Mouse (Mus musculus): ENCODE measurements around the gene Armc2. TPM values are rescaled to one million over a fixed set of nuclear protein-coding genes. Genes with fewer than 3 reads are reported as not detected.

Gene Armc2
- total RNA-seq, 1 experiment: 1.0 TPM

GRCm38 (mm10) chr10:41997691-41998178, 20.5 kb downstream of the Armc2 start:
- no peak overlapping the region for H3K4me3 ChIP-seq (ENCODE audit: insufficient read depth in 1 of 2, low read depth in 1 of 2, low read length in 2 of 2, poor library complexity in 1 of 2, severe bottlenecking in 1 of 2)
- H3K9me3 ChIP-seq (ENCODE audit: control insufficient read depth, insufficient read depth, low read depth, low read length): no peaks in the 10 kb centered on the region
- peaks cover 3 to 14% of the 10 kb centered on the region in 2 experiments; a peak in 3 of 4 replicates for H3K4me1 ChIP-seq (ENCODE audit: control insufficient read depth in 2 of 2, insufficient read depth in 2 of 2, low read length in 2 of 2, poor library complexity in 1 of 2)
- in situ Hi-C loops (cut with MboI; ENCODE audit: low sequenced_read_pairs in 2 of 2, unreplicated experiment in 2 of 2): no loop called here
- H3K36me3 ChIP-seq (ENCODE audit: control insufficient read depth, insufficient read depth, low read length, poor library complexity, severe bottlenecking): no peaks in the 10 kb centered on the region
- H3K27ac ChIP-seq (ENCODE audit: insufficient read depth, low read depth, low read length, poor library complexity, severe bottlenecking): no peak overlapping the region
- TF ChIP-seq ZC3H11A (IDR thresholded peaks at IDR 0.05; ENCODE audit: borderline replicate concordance, low read depth, low read length) (no peak), HCFC1 (IDR thresholded peaks at IDR 0.05; ENCODE audit: borderline replicate concordance, insufficient read depth, low read length) (no peak), CHD2 (IDR thresholded peaks at IDR 0.05; ENCODE audit: low read depth, low read length) (no peak), MAFK (IDR thresholded peaks at IDR 0.05; ENCODE audit: insufficient read depth, low read depth, low read length) (no peak), ZNF384 (IDR thresholded peaks at IDR 0.05; ENCODE audit: low read depth, low read length) (no peak)
- DNase-seq (ENCODE audit: low read depth, low spot score): peak; percentile 79
- H3K9ac ChIP-seq (ENCODE audit: insufficient read depth, low read depth, low read length, poor library complexity, severe bottlenecking): no peak overlapping the region

GRCm38 (mm10) chr10:41996157-41996556, 22.1 kb downstream of the Armc2 start:
- H3K27ac ChIP-seq (ENCODE audit: insufficient read depth, low read depth, low read length, poor library complexity, severe bottlenecking): no peak overlapping the region
- H3K4me3 ChIP-seq (ENCODE audit: insufficient read depth in 1 of 2, low read depth in 1 of 2, low read length in 2 of 2, poor library complexity in 1 of 2, severe bottlenecking in 1 of 2): no peak overlapping the region
- H3K9ac ChIP-seq (ENCODE audit: insufficient read depth, low read depth, low read length, poor library complexity, severe bottlenecking): no peak overlapping the region
- H3K4me1 ChIP-seq (ENCODE audit: control insufficient read depth in 2 of 2, insufficient read depth in 2 of 2, low read length in 2 of 2, poor library complexity in 1 of 2): peaks cover 3 to 18% of the 10 kb centered on the region in 2 experiments; a peak in 3 of 4 replicates
- TF ChIP-seq CHD2 (IDR thresholded peaks at IDR 0.05; ENCODE audit: low read depth, low read length) (no peak), ZC3H11A (IDR thresholded peaks at IDR 0.05; ENCODE audit: borderline replicate concordance, low read depth, low read length) (no peak), MAFK (IDR thresholded peaks at IDR 0.05; ENCODE audit: insufficient read depth, low read depth, low read length) (no peak), HCFC1 (IDR thresholded peaks at IDR 0.05; ENCODE audit: borderline replicate concordance, insufficient read depth, low read length) (no peak), ZNF384 (IDR thresholded peaks at IDR 0.05; ENCODE audit: low read depth, low read length) (no peak)
- H3K36me3 ChIP-seq (ENCODE audit: control insufficient read depth, insufficient read depth, low read length, poor library complexity, severe bottlenecking): no peaks in the 10 kb centered on the region
- DNase-seq (ENCODE audit: low read depth, low spot score): no peak
- H3K9me3 ChIP-seq (ENCODE audit: control insufficient read depth, insufficient read depth, low read depth, low read length): no peaks in the 10 kb centered on the region
- in situ Hi-C loops (cut with MboI; ENCODE audit: low sequenced_read_pairs in 2 of 2, unreplicated experiment in 2 of 2): no loop called here

DNA sequence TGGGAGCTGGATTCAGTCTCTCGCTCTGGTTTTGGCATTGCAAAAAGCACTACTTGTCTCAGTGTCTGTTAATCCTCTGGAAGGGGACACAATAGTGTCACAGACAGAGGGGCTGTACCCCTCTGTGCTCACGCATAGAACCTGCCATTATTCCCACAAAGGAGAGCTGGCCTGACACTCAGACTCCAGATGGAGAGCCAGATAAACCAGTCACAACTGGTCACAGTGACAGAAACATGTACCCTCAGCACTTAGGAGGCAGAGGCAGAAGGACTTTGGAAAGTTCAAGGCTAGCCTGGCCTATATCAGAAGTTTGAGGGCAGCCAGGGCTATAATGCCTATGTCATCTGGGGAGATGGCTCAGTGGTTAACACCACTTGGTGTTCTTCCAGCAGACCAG, 23.2 kb downstream of the Armc2 start:
- TF ChIP-seq ZNF384 (IDR thresholded peaks at IDR 0.05; ENCODE audit: low read depth, low read length) (no peak), ZC3H11A (IDR thresholded peaks at IDR 0.05; ENCODE audit: borderline replicate concordance, low read depth, low read length) (no peak), HCFC1 (IDR thresholded peaks at IDR 0.05; ENCODE audit: borderline replicate concordance, insufficient read depth, low read length) (no peak), CHD2 (IDR thresholded peaks at IDR 0.05; ENCODE audit: low read depth, low read length) (no peak), MAFK (IDR thresholded peaks at IDR 0.05; ENCODE audit: insufficient read depth, low read depth, low read length) (no peak)
- DNase-seq (ENCODE audit: low read depth, low spot score): no peak
- Histone ChIP-seq H3K4me1 (ENCODE audit: control insufficient read depth in 2 of 2, insufficient read depth in 2 of 2, low read length in 2 of 2, poor library complexity in 1 of 2) (peaks cover 3 to 21% of the 10 kb centered on the region in 2 experiments; a peak in 3 of 4 replicates), H3K36me3 (ENCODE audit: control insufficient read depth, insufficient read depth, low read length, poor library complexity, severe bottlenecking) (no peaks in the 10 kb centered on the region), H3K4me3 (ENCODE audit: insufficient read depth in 1 of 2, low read depth in 1 of 2, low read length in 2 of 2, poor library complexity in 1 of 2, severe bottlenecking in 1 of 2) (no peak overlapping the region), H3K9ac (ENCODE audit: insufficient read depth, low read depth, low read length, poor library complexity, severe bottlenecking) (no peak overlapping the region), H3K9me3 (ENCODE audit: control insufficient read depth, insufficient read depth, low read depth, low read length) (no peaks in the 10 kb centered on the region), H3K27ac (ENCODE audit: insufficient read depth, low read depth, low read length, poor library complexity, severe bottlenecking) (no peak overlapping the region)
- in situ Hi-C loops (cut with MboI; ENCODE audit: low sequenced_read_pairs in 2 of 2, unreplicated experiment in 2 of 2): no loop called here

DNA sequence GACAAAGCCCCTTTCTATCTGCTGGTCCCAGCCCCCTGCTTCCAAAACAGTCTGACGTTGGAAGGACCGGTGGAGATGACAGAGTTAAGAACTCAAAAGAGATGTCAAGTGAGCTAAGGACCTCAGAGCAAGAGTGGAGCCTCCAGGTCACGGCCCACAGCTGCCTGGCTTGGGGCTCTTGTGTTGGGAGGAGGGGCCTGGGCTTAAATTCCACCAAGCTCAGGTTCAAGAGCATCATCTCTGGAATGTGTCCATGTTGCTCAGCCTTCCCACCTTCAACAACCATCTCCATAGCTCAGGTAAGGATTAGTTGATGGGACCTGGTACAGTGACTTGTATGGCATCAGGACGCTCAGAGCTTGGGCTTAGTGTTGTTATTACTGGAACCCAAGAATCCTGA, 23.7 kb downstream of the Armc2 start:
- Histone ChIP-seq H3K9me3 (ENCODE audit: control insufficient read depth, insufficient read depth, low read depth, low read length) (no peaks in the 10 kb centered on the region), H3K27ac (ENCODE audit: insufficient read depth, low read depth, low read length, poor library complexity, severe bottlenecking) (no peak overlapping the region), H3K4me1 (ENCODE audit: control insufficient read depth in 2 of 2, insufficient read depth in 2 of 2, low read length in 2 of 2, poor library complexity in 1 of 2) (peaks cover 3 to 21% of the 10 kb centered on the region in 2 experiments; a peak in 3 of 4 replicates), H3K4me3 (ENCODE audit: insufficient read depth in 1 of 2, low read depth in 1 of 2, low read length in 2 of 2, poor library complexity in 1 of 2, severe bottlenecking in 1 of 2) (no peak overlapping the region), H3K36me3 (ENCODE audit: control insufficient read depth, insufficient read depth, low read length, poor library complexity, severe bottlenecking) (no peaks in the 10 kb centered on the region), H3K9ac (ENCODE audit: insufficient read depth, low read depth, low read length, poor library complexity, severe bottlenecking) (no peak overlapping the region)
- in situ Hi-C loops (cut with MboI; ENCODE audit: low sequenced_read_pairs in 2 of 2, unreplicated experiment in 2 of 2): no loop called here
- TF ChIP-seq MAFK (IDR thresholded peaks at IDR 0.05; ENCODE audit: insufficient read depth, low read depth, low read length): no peak
- no peak for TF ChIP-seq HCFC1 (IDR thresholded peaks at IDR 0.05; ENCODE audit: borderline replicate concordance, insufficient read depth, low read length)
- TF ChIP-seq ZNF384 (IDR thresholded peaks at IDR 0.05; ENCODE audit: low read depth, low read length): no peak
- no peak for TF ChIP-seq ZC3H11A (IDR thresholded peaks at IDR 0.05; ENCODE audit: borderline replicate concordance, low read depth, low read length)
- no peak for TF ChIP-seq CHD2 (IDR thresholded peaks at IDR 0.05; ENCODE audit: low read depth, low read length)
- no peak for DNase-seq (ENCODE audit: low read depth, low spot score)
